Mouse (Mus musculus) cortical plate, adult 2 months (tissue): Measurements from ENCODE around the gene Mpo. TPM values are rescaled to one million over a fixed set of nuclear protein-coding genes. Genes with fewer than 3 reads are reported as not detected.

Source experiments
- H3K27ac ChIP-seq: fragments of 200-500 bp; 2 replicates; pipeline ENCODE4 v1.5.1; 2012; ENCODE audit warnings: low read length, control low read depth, inconsistent platforms; ENCODE audit not compliant: insufficient read depth
- H3K4me1 ChIP-seq: fragments of 200-500 bp; 2 replicates; pipeline ENCODE4 v1.6.1; 2011; ENCODE audit warnings: low read length; ENCODE audit not compliant: control insufficient read depth, insufficient read depth
- H3K4me3 ChIP-seq: fragments of 200-500 bp; 2 replicates; pipeline ENCODE4 v1.5.1; 2011; ENCODE audit warnings: mild to moderate bottlenecking, low read length, control low read depth; ENCODE audit not compliant: insufficient read depth
- CTCF ChIP-seq: fragments of 200-500 bp; IDR thresholded peaks from 2 replicates; pipeline ENCODE4 v1.5.1; 2011; ENCODE audit warnings: mild to moderate bottlenecking, control low read depth, low read length; ENCODE audit not compliant: insufficient read depth; ENCODE audit errors: extremely low read depth
- POLR2A ChIP-seq: fragments of 200-500 bp; IDR thresholded peaks from 2 replicates; pipeline ENCODE4 v1.6.1; 2011; ENCODE audit warnings: mild to moderate bottlenecking, low read length, control low read depth; ENCODE audit not compliant: insufficient read depth; ENCODE audit errors: extremely low read depth
- polyA plus RNA-seq: library from polyadenylated mRNA; depleted of rRNA; stranded (reverse); fragments of >200 nt; gene quantifications from 2 replicates; pipeline ENCODE4 v1.2.3, GENCODE M21; 2012; rRNA removed

The Mpo gene
- polyA plus RNA-seq: 0.06 TPM in 1 of 2 replicates, not detected in the other

DNA sequence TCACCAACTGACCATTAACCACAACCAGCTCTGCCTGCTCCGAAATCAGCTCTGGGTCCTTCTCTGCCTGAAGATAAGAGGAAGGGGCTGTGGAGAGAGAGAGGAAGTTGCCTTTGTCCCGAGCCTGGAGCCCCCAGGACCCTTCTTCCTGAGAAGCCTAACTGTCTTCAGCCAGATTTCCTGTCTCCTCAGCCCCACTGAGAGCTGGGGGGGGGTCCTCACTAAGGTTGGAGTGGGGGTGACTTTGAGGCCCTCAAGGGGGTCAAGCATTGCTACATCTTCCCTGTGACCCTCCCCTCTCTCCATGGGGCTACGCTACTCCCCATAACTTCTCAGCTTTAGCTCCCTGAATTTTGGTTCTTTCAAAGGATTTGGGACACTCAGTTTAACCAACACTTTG, at the start of gene Mpo:
Gene Mpo, plus strand, starts transcription at position 122 of the 400 bp plus-strand sequence.
- H3K4me1 ChIP-seq: no peaks in the 10 kb centered on the region
- H3K4me3 ChIP-seq: no peak within 1 kb of the TSS
- TF ChIP-seq POLR2A (no peak), CTCF (no peak)
- H3K27ac ChIP-seq: no peak within 1 kb of the TSS

DNA sequence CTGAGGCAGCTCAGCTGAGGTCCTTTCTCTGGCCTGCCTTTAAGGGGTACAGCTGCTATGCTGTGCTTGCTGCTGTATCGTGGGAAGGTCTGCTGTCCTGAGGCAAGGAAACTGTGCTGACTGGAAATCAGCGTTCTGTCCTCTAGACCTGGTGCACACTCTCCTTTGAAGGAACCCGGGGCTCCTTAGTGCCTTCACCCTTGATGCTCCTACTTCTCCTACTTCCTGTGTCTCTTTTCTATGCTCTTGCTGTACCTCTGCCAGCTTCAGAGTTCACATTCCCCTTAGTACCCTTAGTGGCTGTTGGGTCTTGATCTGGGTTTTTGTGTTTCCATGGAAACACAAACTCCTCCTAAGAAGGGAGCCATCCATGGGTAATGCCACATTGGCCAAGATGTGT, 49.7 kb upstream of the Mpo start:
- Histone ChIP-seq H3K4me1 (no peaks in the 10 kb centered on the region), H3K27ac (no peak overlapping the region), H3K4me3 (no peak overlapping the region)
- TF ChIP-seq POLR2A (no peak), CTCF (no peak)

DNA sequence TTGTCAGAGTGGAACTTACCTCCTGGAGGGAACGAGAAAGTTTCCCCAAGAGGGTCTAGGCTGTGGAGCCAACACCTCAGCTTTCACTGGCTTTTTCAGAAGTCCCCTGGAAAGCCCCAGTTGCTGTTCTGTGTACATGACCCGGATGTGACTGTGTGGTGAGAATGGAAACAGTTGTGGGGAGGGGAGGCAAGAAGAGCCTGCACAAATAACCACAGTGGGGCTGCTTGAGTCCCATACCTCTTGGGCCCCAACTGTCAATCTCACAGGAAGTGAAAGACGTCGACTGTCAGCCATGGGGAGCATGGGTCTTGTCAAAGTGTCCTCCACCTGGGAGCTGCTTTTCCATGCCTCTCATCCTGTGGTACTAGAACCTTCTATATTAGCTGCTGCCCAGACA, 48.4 kb upstream of the Mpo start:
- H3K4me1 ChIP-seq: no peaks in the 10 kb centered on the region
- no peak for TF ChIP-seq POLR2A
- TF ChIP-seq CTCF: no peak
- no peak overlapping the region for H3K27ac ChIP-seq
- no peak overlapping the region for H3K4me3 ChIP-seq

DNA sequence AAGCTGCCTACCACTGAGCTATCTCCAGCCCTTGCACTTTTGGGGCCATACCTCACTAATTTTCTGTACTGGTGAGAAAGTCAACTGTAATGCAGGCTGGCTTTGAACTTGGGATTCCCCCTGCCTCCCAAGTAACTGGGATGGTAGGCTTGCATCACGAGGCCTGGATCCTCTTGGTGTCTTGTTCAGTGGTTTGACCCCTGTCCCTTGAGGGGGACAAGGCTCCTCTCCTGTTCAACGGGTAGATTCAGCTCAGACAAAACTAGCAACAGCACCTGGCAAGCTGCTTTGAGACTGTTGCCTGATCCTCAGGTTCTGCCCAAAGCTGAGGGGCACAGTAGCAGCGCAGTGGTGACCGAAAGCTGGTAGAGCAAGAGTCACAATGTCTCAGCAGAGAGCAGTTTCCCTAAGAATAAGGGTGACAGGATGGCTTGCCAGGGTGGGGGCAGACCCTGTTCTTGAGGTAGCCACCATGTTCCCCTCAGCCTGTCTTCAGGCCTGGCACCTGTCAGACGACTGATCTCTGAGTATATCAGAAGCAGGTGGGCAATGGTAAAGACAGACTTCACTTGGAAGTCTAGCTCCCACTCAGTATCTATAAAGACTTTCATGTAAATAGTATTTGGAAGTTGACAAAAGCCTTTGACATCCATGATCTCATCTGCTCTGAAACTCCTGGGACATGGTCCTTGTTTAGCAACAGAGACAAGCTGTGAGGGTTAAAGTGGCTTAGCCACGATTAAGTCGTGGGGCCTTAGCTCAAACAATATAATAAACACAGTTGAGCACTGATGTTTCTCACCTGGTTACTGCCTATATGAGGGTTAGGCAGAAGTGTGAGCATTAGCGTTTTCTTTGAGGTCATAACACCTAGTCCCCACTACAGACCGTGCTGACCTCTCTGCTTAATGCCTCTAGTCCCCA, 47.5 kb upstream of the Mpo start:
- TF ChIP-seq POLR2A (no peak), CTCF (no peak)
- Histone ChIP-seq H3K4me1 (no peaks in the 10 kb centered on the region), H3K4me3 (no peak overlapping the region), H3K27ac (no peak overlapping the region)

DNA sequence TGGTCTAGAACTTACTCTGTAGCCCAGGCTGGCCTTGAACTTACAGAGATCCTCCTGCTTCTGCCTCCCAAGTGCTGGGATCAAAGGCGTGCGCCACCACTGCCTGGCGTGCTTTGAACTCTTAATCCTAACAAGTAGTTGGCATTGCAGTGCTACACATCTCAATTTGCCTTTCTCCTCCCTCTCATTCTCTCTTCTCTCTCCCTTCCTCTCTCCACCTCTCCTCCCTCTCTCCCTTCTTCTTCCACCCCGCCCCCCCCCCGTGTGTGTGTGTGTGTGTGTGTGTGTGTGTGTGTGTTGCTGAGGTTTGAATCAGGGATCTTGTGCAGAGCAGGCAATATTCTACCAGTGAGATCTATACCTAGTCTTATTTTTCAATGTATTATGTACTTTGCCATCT, 46.1 kb upstream of the Mpo start:
- H3K27ac ChIP-seq: no peak overlapping the region
- H3K4me1 ChIP-seq: no peaks in the 10 kb centered on the region
- TF ChIP-seq POLR2A (no peak), CTCF (no peak)
- no peak overlapping the region for H3K4me3 ChIP-seq

DNA sequence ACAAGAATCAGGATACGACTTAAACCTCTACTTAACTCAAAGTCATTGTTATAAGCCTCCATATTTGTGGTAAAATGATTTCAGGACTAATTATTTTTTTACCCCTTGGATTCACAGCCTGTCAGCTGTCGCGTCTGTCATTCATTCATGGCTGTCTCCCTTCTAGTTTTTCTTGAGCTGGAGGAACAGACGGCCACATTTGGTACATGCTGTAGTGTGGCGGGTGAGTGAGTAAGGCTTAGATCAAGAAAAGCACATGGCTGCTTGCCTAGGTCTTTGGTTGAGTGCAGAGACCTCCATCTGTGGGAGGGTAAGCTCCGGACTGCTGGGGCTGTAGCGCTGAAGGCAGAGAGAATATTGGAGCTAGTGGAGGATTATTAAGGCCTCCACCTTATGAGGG, 45.7 kb upstream of the Mpo start:
- H3K4me1 ChIP-seq: no peaks in the 10 kb centered on the region
- H3K27ac ChIP-seq: no peak overlapping the region
- H3K4me3 ChIP-seq: no peak overlapping the region
- no peak for TF ChIP-seq CTCF
- TF ChIP-seq POLR2A: no peak

DNA sequence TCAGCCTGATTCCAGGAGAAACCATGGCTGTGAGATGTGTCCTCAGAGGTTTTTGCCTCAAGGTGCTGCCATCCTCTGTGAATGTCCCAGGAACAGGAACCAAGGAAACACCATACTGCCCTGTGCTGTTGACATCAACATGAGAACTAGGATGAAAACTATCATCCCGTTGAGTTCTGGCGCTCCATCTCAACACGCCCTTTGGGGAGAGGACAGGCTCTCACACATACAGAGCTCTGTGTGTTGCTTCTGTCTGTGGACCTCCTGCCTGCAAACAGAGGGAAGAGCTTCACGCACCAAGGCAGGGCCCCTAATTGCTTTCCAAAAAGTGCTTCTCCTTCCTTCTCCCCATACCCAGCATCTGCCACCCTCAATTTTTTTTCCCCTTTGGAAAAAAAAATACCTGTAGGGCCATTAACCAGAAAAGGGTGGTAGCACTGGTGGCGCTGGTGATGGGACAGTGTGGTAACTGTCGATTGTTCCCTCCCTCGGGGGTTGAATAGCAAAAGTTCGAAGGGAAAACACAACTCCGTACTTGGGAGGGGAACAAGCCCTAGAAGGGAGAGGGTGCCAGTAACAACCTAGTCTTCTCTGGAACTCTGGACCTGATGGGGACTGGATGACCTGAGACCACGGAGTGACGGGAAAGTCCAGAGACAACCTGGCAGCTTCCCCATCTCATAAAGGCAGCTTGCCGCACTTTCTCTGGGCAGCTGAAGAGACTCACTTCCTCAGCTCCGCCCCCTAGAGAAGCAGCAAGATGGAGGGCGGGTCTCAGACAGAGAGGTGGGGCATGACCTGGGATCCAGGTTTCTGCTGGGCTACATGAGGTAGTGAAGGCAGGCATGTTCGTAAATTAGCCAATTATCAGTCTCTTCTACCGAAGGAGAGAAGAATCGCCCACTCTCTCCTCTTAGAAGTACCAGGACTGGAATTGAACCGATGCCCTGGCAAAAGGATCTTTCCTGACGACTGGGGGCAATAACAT, 45.0 kb upstream of the Mpo start:
- TF ChIP-seq CTCF (no peak), POLR2A (no peak)
- Histone ChIP-seq H3K27ac (no peak overlapping the region), H3K4me1 (no peaks in the 10 kb centered on the region), H3K4me3 (no peak overlapping the region)

DNA sequence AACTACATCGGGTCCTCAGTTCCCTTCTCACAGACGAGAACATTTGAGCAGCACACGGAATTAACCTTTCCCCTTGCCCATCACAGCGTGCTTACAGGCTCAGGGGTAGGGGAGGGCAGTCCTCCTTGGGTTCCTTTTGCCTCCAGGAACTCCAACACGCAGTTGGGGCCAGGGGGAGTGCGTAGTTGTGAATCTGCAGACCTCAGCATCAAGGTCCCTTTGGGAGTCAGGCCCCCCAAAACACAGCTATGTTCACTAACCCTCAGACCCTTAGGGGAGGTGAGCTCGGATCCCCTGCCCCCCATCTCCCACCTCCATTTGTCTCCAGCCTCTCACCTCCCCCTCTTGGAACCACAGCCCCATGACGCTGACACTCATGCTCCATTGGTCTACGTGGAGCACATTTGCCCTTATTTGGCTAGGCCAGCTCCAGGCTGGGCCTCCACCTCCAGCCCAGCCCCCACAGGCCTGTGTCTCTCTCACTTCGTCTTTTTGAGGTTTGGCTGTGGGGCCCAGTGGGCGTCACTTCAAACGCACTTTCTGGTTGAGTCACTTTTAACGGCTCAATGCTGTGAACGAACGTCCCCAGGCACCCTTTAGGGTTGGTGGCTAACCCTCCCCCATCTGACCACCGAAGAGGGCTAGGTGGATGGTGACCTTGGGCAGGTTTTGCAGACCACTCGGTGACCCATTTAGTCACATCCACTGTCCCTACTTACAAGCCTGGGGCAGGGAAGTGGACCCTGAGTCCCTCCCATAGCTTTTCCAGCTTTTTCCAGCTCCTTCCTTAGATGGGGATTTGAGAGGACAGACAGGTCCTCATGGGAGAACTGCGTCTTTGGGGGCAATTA, 44.0 kb upstream of the Mpo start:
- peak overlapping the region; percentile 72 for H3K27ac ChIP-seq
- H3K4me1 ChIP-seq: no peaks in the 10 kb centered on the region
- TF ChIP-seq POLR2A (no peak), CTCF (no peak)
- no peak overlapping the region for H3K4me3 ChIP-seq

DNA sequence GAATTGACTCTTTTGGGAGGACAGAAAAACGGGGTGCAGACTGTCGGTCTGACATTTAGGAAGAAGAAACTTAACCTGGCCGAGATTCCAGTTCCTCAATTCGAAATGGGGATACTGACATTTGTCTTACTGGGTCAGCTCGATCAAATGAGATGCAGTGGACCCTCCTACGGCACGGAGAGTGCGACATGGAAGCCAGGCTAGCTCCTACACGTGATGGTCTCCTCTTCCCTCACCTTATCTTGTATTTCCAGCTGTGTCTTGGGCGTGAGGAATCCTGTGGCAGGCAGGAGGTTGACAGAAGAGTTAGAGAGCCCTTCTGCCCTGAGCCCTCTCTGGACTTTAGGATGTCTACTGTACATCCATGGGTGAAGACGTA, 43.3 kb upstream of the Mpo start:
- Histone ChIP-seq H3K27ac (no peak overlapping the region), H3K4me3 (no peak overlapping the region), H3K4me1 (no peaks in the 10 kb centered on the region)
- TF ChIP-seq POLR2A (no peak), CTCF (no peak)
